Comparison of ENCODE assay signal across 8 mouse cellular contexts in the genomic region with DNA sequence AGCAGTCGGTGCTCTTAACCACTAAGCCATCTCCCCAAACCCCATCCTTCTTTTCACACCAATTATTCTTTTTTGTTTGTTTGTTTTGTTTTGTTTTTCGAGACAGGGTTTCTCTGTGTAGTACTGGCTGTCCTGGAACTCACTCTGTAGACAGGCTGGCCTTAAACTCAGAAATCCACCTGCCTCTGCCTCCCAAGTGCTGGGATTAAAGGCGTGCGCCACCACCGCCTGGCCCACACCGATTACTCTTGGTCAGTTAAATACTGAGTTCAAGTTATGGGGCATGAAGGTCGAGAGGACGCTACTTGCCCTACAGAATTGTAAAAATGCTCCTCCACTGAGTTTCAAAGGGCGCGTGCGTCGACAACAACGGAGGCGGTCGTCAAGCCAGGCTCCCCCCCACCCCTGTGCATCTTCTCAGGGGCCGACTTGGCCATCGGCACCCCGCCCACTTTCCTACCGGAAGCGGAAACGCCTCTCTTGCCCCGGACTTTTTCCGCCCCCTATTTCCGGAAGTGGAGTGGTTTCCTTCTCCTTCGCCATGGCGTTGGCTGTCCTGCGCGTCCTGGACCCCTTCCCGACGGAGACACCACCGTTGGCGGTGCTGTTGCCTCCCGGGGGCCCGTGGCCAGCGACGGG. TPM values are rescaled to one million over a fixed set of nuclear protein-coding genes. Genes with fewer than 3 reads are reported as not detected.
DNase-seq lines count a peak whose midpoint lies in the region; ATAC-seq and TF ChIP-seq lines count a peak whose summit lies in the region.

A gene (plus strand): TSS at position 505 of the 639 bp plus-strand sequence.

- H3K27ac ChIP-seq in ES-E14 (ENCODE audit: insufficient read depth, low read depth, low read length, poor library complexity, severe bottlenecking), result peak within 1 kb of the TSS; percentile 20; the same call in 1 of the 2 replicates
- peak within 1 kb of the TSS; percentile 73 for H3K27ac ChIP-seq in forebrain, embryonic 16.5 days (ENCODE audit: low read length)
- peak within 1 kb of the TSS; percentile 86 for H3K27ac ChIP-seq in layer of hippocampus, adult 2 months
- H3K27ac ChIP-seq in lung, embryonic 14.5 days (ENCODE audit: low read depth), result peak within 1 kb of the TSS; percentile 69; the same call in 1 of the 2 replicates
- H3K27ac ChIP-seq in olfactory bulb, adult 2 months (ENCODE audit: insufficient read depth, low read depth, low read length), result peak within 1 kb of the TSS; percentile 44; the same call in 1 of the 2 replicates
- peak within 1 kb of the TSS; percentile 63 for H3K27ac ChIP-seq in thymus, adult 2 months (ENCODE audit: control insufficient read depth, insufficient read depth, low read length)

- H3K27me3 ChIP-seq in forebrain, embryonic 16.5 days (replicated peaks; ENCODE audit: control insufficient read depth, insufficient read depth, low read length), result no peaks in the 10 kb centered on the region
- no peaks in the 10 kb centered on the region for H3K27me3 ChIP-seq in lung, embryonic 14.5 days (ENCODE audit: insufficient read depth, low read length)
- no peaks in the 10 kb centered on the region for H3K27me3 ChIP-seq in thymus, adult 2 months (ENCODE audit: control insufficient read depth, insufficient read depth, low read length)

- DNase-seq in ES-E14 (ENCODE audit: low read depth, low spot score), result peak; percentile 93
- peak; percentile 92 for DNase-seq in cerebellum, adult 11-12 months
- peak; percentile 92 to 93 for DNase-seq in heart, postnatal 36 days
- peak; percentile 93 to 94 for DNase-seq in layer of hippocampus, adult 2 months (ENCODE audit: low spot score in 2 of 2)
- DNase-seq in lung, embryonic 14.5 days, result peak; percentile 97
- peak; percentile 92 for DNase-seq in thymus, adult 2 months

- H3K4me1 ChIP-seq in ES-E14 (ENCODE audit: control insufficient read depth in 2 of 2, insufficient read depth in 2 of 2, low read length in 2 of 2, poor library complexity in 1 of 2), result peaks cover 0 to 2% of the 10 kb centered on the region in 2 experiments; a peak in 2 of 4 replicates
- H3K4me1 ChIP-seq in forebrain, embryonic 16.5 days (replicated peaks; ENCODE audit: control insufficient read depth, insufficient read depth, low read length), result peaks cover 13% of the 10 kb centered on the region
- H3K4me1 ChIP-seq in lung, embryonic 14.5 days (ENCODE audit: insufficient read depth), result peaks cover 3% of the 10 kb centered on the region
- H3K4me1 ChIP-seq in olfactory bulb, adult 2 months (ENCODE audit: control insufficient read depth, insufficient read depth, low read length), result 0 out of 2 replicates have a peak, but pooled peaks cover 3% of the 10 kb centered on the region
- H3K4me1 ChIP-seq in thymus, adult 2 months (replicated peaks; ENCODE audit: control insufficient read depth, insufficient read depth, low read length), result peaks cover 15% of the 10 kb centered on the region

- H3K36me3 ChIP-seq in ES-E14 (ENCODE audit: control insufficient read depth, insufficient read depth, low read length, poor library complexity, severe bottlenecking), result peaks cover 8% of the 10 kb centered on the region; the same call in 1 of the 2 replicates
- H3K36me3 ChIP-seq in forebrain, embryonic 16.5 days (ENCODE audit: control insufficient read depth, insufficient read depth), result peaks cover 11% of the 10 kb centered on the region
- H3K36me3 ChIP-seq in lung, embryonic 14.5 days (ENCODE audit: insufficient read depth), result peaks cover 30% of the 10 kb centered on the region
- H3K36me3 ChIP-seq in thymus, adult 2 months (ENCODE audit: control insufficient read depth, insufficient read depth, low read length), result peaks cover 4% of the 10 kb centered on the region; the same call in 1 of the 2 replicates

- intact Hi-C loops in heart, postnatal 36 days (cut with DNase I), result loop anchor here (5.0 kb wide), 1 partner anchor 159 kb away; no protein-coding TSS in a partner anchor

- TF ChIP-seq CTCF in layer of hippocampus, adult 2 months (conservative IDR thresholded peaks at IDR 0.05), result no peak
- no peak for TF ChIP-seq CTCF in lung, embryonic 14.5 days (IDR thresholded peaks at IDR 0.05; ENCODE audit: low read depth)
- no peak for TF ChIP-seq CTCF in olfactory bulb, adult 2 months (IDR thresholded peaks at IDR 0.05; ENCODE audit: insufficient read depth, low read depth, low read length)
- TF ChIP-seq CTCF in thymus, adult 2 months (IDR thresholded peaks at IDR 0.05; ENCODE audit: borderline replicate concordance, control insufficient read depth, extremely low read depth, insufficient read depth, low read length, poor library complexity), result no peak

- ATAC-seq in forebrain, embryonic 16.5 days, result peak; percentile 95
- ATAC-seq in lung, embryonic 14.5 days (ENCODE audit: insufficient read depth), result peak; percentile 85

- 8% methylated on average over 36 of the region's 36 CpGs for WGBS in forebrain, embryonic 16.5 days
- 7% methylated on average over 36 of the region's 36 CpGs for WGBS in lung, embryonic 14.5 days
- WGBS in olfactory bulb, adult 2 months, result 7% methylated on average over 36 of the region's 36 CpGs
- 6% methylated on average over 36 of the region's 36 CpGs for WGBS in thymus, adult 2 months

- peak within 1 kb of the TSS; percentile 98 for H3K4me2 ChIP-seq in forebrain, embryonic 16.5 days (ENCODE audit: low read length)
- peak within 1 kb of the TSS; percentile 97 for H3K4me2 ChIP-seq in lung, embryonic 14.5 days

- H3K9ac ChIP-seq in ES-E14 (ENCODE audit: insufficient read depth, low read depth, low read length, poor library complexity, severe bottlenecking), result peak within 1 kb of the TSS; percentile 89
- H3K9ac ChIP-seq in forebrain, embryonic 16.5 days (replicated peaks; ENCODE audit: low read depth, low read length), result peak within 1 kb of the TSS; percentile 82
- peak within 1 kb of the TSS; percentile 92 for H3K9ac ChIP-seq in lung, embryonic 14.5 days

- no peaks in the 10 kb centered on the region for H3K9me3 ChIP-seq in ES-E14 (ENCODE audit: control insufficient read depth, insufficient read depth, low read depth, low read length)
- no peaks in the 10 kb centered on the region for H3K9me3 ChIP-seq in forebrain, embryonic 16.5 days (ENCODE audit: control insufficient read depth, low read length)
- no peaks in the 10 kb centered on the region for H3K9me3 ChIP-seq in lung, embryonic 14.5 days (ENCODE audit: low read depth, low read length)

- peak within 1 kb of the TSS; percentile 91 to 98 for H3K4me3 ChIP-seq in ES-E14 (ENCODE audit: insufficient read depth in 1 of 2, low read depth in 1 of 2, low read length in 2 of 2, poor library complexity in 1 of 2, severe bottlenecking in 1 of 2)
- H3K4me3 ChIP-seq in forebrain, embryonic 16.5 days (replicated peaks; ENCODE audit: low read length), result peak within 1 kb of the TSS; percentile 98
- peak within 1 kb of the TSS; percentile 85 for H3K4me3 ChIP-seq in layer of hippocampus, adult 2 months
- H3K4me3 ChIP-seq in lung, embryonic 14.5 days (ENCODE audit: low read depth, low read length), result peak within 1 kb of the TSS; percentile 99
- H3K4me3 ChIP-seq in olfactory bulb, adult 2 months (ENCODE audit: insufficient read depth, low read depth, low read length), result peak within 1 kb of the TSS; percentile 61
- peak within 1 kb of the TSS; percentile 76 for H3K4me3 ChIP-seq in thymus, adult 2 months (ENCODE audit: control insufficient read depth, insufficient read depth, low read length)

- in situ Hi-C loops in ES-E14 (cut with MboI; ENCODE audit: low sequenced_read_pairs in 2 of 2, unreplicated experiment in 2 of 2), result no loop called here

- peak; percentile 28; the same call in 1 of the 2 replicates for TF ChIP-seq POLR2A in olfactory bulb, adult 2 months (IDR thresholded peaks at IDR 0.05; ENCODE audit: insufficient read depth, low read depth, low read length)
- peak; percentile 77 for TF ChIP-seq POLR2A in thymus, adult 2 months (IDR thresholded peaks at IDR 0.05; ENCODE audit: control insufficient read depth, extremely low read depth, insufficient read depth, low read length, poor library complexity)

TF ChIP-seq in ES-E14, 5 proteins besides CTCF, POLR2A, EP300 and RAD21:
- no peak for TF ChIP-seq ZNF384 (IDR thresholded peaks at IDR 0.05; ENCODE audit: low read depth, low read length)
- TF ChIP-seq ZC3H11A (IDR thresholded peaks at IDR 0.05; ENCODE audit: borderline replicate concordance, low read depth, low read length), result no peak
- no peak for TF ChIP-seq CHD2 (IDR thresholded peaks at IDR 0.05; ENCODE audit: low read depth, low read length)
- peak; percentile 72; the same call in 1 of the 2 replicates for TF ChIP-seq HCFC1 (IDR thresholded peaks at IDR 0.05; ENCODE audit: borderline replicate concordance, insufficient read depth, low read length)
- no peak for TF ChIP-seq MAFK (IDR thresholded peaks at IDR 0.05; ENCODE audit: insufficient read depth, low read depth, low read length)
TF ChIP-seq in ES-E14: peak in this region for 1.

RNA-seq across cellular contexts. Expression of the gene that starts here (rescaled TPM):
- 17.8 and 22.2 TPM in 2 replicates for total RNA-seq in ES-E14 (2012; rRNA removed)
- 22.7 and 24.6 TPM in 2 replicates for polyA plus RNA-seq in forebrain, embryonic 16.5 days (2015; fragmentation: Nextera tagmentation; extraction: Ambion mirVana)
- 10 to 100 TPM; 31.8 to 32.3 TPM for total RNA-seq in heart, postnatal 36 days (2021)
- 10 to 100 TPM; 53.6 to 58.4 TPM for total RNA-seq in layer of hippocampus, adult 2 months (2021)
- polyA plus RNA-seq in lung, embryonic 14.5 days (2014; fragmentation: Nextera tagmentation; extraction: Ambion mirVana), result 23.0 and 25.7 TPM in 2 replicates
- not detected in 2 replicates for polyA plus RNA-seq in olfactory bulb, adult 2 months (2012; ENCODE audit: insufficient read depth, insufficient read length, low replicate concordance, missing spikeins)
- 105 and 113 TPM in 2 replicates for polyA plus RNA-seq in thymus, adult 2 months (2012; rRNA removed)

Comparison
In these comparisons a context has a peak if more than half of its experiments do, and no peak if none do; other contexts are left out.
1. Peak in every context shown above with its lines: DNase-seq, ATAC-seq, H3K4me3 ChIP-seq and H3K27ac ChIP-seq.
2. RNA of the gene that starts here (polyA plus RNA-seq): 105 to 113 TPM in thymus, adult 2 months, 23.0 to 25.7 TPM in lung, embryonic 14.5 days and 22.7 to 24.6 TPM in forebrain, embryonic 16.5 days; not detected in olfactory bulb, adult 2 months; every median in the first group is over 10 times any median in the second.
3. H3K27ac ChIP-seq: peak in every context shown above with its lines; median percentile 86 in layer of hippocampus, adult 2 months; 73 in forebrain, embryonic 16.5 days; 69 in lung, embryonic 14.5 days; 63 in thymus, adult 2 months; 44 in olfactory bulb, adult 2 months; 20 in ES-E14.